Mouse (Mus musculus) liver, embryonic 11.5 days (tissue): ENCODE results near the gene Gtdc1. TPM values are rescaled to one million over a fixed set of nuclear protein-coding genes. Genes with fewer than 3 reads are reported as not detected.

Source experiments
- ATAC-seq: fragments of 200-750 bp; cut with Nextera tagmentation; replicated peaks from 2 replicates; pipeline ENCODE4 v1.8.0; 2017; ENCODE audit warnings: moderate number of reproducible peaks, mild to moderate bottlenecking, moderate TSS enrichment, moderate library complexity; ENCODE audit not compliant: low FRiP score
- DNase-seq: peaks from one replicate; pipeline ENCODE4 v3.0.0-alpha.2; 2017; ENCODE audit warnings: low spot score
- H3K27ac ChIP-seq: fragments of 300-500 bp; sonication (generic); 2 replicates; pipeline ENCODE4 v1.5.1; 2014; ENCODE audit warnings: mild to moderate bottlenecking, low read depth, low read length, control low read depth
- H3K27me3 ChIP-seq: fragments of 300-500 bp; sonication (generic); replicated peaks from 2 replicates; pipeline ENCODE4 v1.6.1; 2014; ENCODE audit warnings: low read length, mixed read lengths; ENCODE audit not compliant: control insufficient read depth, insufficient read depth
- H3K36me3 ChIP-seq: fragments of 300-500 bp; sonication (generic); 2 replicates; pipeline ENCODE4 v1.6.1; 2014; ENCODE audit warnings: mild to moderate bottlenecking, low read length, moderate library complexity, mixed read lengths; ENCODE audit not compliant: control insufficient read depth, insufficient read depth
- H3K4me1 ChIP-seq: fragments of 300-500 bp; sonication (generic); replicated peaks from 2 replicates; pipeline ENCODE4 v1.6.1; 2014; ENCODE audit warnings: low read length, mixed read lengths; ENCODE audit not compliant: control insufficient read depth, insufficient read depth
- H3K4me2 ChIP-seq: fragments of 300-500 bp; sonication (generic); 2 replicates; pipeline ENCODE4 v1.6.1; 2014; ENCODE audit warnings: mild to moderate bottlenecking, control low read depth, moderate library complexity
- H3K4me3 ChIP-seq: fragments of 300-500 bp; sonication (generic); 2 replicates; pipeline ENCODE4 v1.5.1; 2014; ENCODE audit warnings: low read depth, low read length, control low read depth
- H3K9ac ChIP-seq: fragments of 300-500 bp; sonication (generic); 2 replicates; pipeline ENCODE4 v1.6.1; 2014; ENCODE audit warnings: low read depth, low read length, control low read depth
- H3K9me3 ChIP-seq: fragments of 300-500 bp; sonication (generic); 2 replicates; pipeline ENCODE4 v1.6.1; 2016; ENCODE audit warnings: low read length, inconsistent platforms, mixed read lengths; ENCODE audit not compliant: control insufficient read depth
- WGBS: fragments of 180-500 bp; shearing (Covaris S2); extraction: QIAGEN DNeasy Blood & Tissue Kit; methylation state at CpG from one replicate; pipeline ENCODE4 v1.1.7; 2014; 5-methylcytosine and 5-hydroxymethylcytosine counted together
- polyA plus RNA-seq: library from polyadenylated mRNA; unstranded; fragments of >200 nt; fragmentation: Nextera tagmentation; extraction: Ambion mirVana; gene quantifications from 2 replicates; pipeline ENCODE4 v1.2.1, GENCODE M21; 2014

The Gtdc1 gene
- polyA plus RNA-seq, 1 experiment from 2014 or later, result 8.5 TPM

DNA sequence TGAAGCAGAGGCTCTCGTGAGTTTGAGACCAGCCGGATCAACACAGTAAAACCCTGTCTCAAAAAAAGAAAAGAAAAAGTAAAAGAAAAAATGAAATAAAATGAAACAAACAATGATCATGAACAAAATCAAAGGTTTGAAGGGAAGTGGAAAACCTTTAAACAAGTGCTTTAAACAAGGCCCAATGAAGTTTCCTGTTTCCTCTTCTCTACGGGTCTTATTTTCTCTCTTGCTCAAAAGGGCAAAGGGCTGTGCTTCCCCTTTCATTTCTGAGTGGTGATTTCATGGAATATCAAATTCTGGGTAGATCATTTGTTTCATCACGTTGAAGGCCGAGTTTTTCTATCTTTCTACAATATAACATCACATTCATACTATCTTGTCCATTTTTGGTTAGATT is 136.3 kb downstream of the Gtdc1 start:
- Histone ChIP-seq H3K9ac (no peak overlapping the region), H3K4me2 (no peak overlapping the region), H3K27me3 (no peaks in the 10 kb centered on the region), H3K9me3 (no peaks in the 10 kb centered on the region), H3K4me3 (no peak overlapping the region), H3K36me3 (no peaks in the 10 kb centered on the region), H3K4me1 (no peaks in the 10 kb centered on the region), H3K27ac (no peak overlapping the region)
- ATAC-seq (no peak), DNase-seq (no peak)
- 78% methylated on average over 5 of the region's 5 CpGs for WGBS

DNA sequence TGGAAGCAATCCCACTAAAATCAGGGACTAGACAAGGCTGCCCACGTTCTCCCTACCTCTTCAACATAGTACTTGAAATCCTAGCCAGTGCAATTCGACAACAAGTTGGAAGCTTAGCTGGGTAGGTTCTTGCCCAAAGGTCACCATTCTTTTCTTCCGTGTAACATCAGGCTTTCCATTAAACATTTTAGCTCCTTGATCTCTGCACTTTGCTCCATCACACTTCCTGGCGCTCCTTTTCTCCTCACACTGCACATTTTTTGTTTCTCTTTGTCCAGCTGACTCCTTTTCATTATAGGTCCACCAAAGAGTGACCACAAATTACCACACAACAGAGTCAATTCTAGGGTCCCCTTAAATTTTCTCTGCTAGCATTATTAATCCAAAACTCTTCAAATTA is 144.7 kb downstream of the Gtdc1 start:
- Histone ChIP-seq H3K36me3 (no peaks in the 10 kb centered on the region), H3K27ac (no peak overlapping the region), H3K4me2 (no peak overlapping the region), H3K4me1 (no peaks in the 10 kb centered on the region), H3K4me3 (no peak overlapping the region), H3K9me3 (no peaks in the 10 kb centered on the region), H3K9ac (no peak overlapping the region), H3K27me3 (no peaks in the 10 kb centered on the region)
- WGBS, result 94% methylated on average over 4 of the region's 4 CpGs
- ATAC-seq (no peak), DNase-seq (no peak)

DNA sequence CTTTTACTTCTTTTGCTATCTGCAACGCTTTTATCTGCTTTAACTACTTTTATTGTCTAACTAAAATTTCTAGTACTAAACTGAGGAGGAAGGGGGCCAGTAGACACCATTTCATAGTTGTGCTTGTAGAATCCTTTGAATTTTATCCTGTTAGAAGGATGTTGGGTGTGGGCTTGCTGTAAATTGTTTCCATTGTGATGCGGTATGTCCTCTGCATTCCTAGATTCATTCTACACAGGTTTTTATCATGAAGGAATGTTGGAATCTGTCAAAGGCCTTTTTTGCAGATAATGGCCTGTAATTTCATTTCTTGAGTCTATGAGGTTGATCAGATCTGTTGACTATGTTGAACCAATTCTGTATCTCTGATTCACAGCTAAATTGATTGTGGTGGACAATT is 146.5 kb downstream of the Gtdc1 start:
- Histone ChIP-seq H3K4me1 (no peaks in the 10 kb centered on the region), H3K36me3 (no peaks in the 10 kb centered on the region), H3K4me2 (no peak overlapping the region), H3K4me3 (no peak overlapping the region), H3K27me3 (no peaks in the 10 kb centered on the region), H3K9me3 (no peaks in the 10 kb centered on the region), H3K9ac (no peak overlapping the region), H3K27ac (no peak overlapping the region)
- WGBS, result 93% methylated on average over 2 of the region's 2 CpGs
- ATAC-seq, result no peak
- DNase-seq, result no peak

DNA sequence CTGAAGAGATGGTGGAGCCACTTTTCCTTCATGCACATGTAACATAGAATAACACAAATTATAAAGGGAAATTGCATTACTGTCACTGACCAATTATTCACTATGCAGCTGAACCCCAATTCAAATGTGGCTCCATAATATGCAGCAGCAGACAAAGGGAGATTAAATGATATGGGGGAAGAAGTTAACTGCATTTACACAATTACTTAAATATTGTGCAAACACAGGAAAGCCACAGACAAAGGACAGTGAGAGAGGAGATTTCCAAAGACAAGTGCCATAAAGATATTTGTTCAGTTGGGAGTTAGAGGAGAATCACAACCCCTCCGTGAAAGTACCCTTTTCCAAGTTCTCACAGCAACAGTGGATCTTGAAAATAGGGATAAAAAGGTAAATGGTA is 163.6 kb downstream of the Gtdc1 start:
- no peak overlapping the region for H3K4me2 ChIP-seq
- no peak overlapping the region for H3K4me3 ChIP-seq
- no peak overlapping the region for H3K27ac ChIP-seq
- DNase-seq (no peak), ATAC-seq (no peak)
- 81% methylated on average over 1 of the region's 1 CpGs for WGBS
- no peak overlapping the region for H3K9ac ChIP-seq
- H3K27me3 ChIP-seq, result no peaks in the 10 kb centered on the region
- H3K4me1 ChIP-seq, result no peaks in the 10 kb centered on the region
- H3K36me3 ChIP-seq, result no peaks in the 10 kb centered on the region
- no peaks in the 10 kb centered on the region for H3K9me3 ChIP-seq

DNA sequence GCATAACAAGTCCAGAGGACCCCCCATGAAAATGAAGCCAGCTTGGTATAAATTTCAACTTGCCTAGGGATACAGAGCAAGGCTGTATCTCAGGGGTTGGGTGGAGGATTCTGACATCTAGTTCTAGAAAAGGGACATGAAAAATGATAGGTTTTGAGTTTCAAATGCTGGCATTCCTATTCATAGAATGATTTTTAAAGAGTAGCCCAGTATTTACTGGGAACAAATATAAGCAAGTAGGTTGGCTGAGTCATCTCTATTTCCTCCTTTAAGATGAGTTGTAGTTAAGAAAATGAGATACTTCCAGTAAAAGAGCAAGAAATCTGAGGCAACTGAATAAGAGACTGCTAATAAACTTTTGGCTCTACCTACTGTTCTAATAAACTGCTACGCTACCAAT is 190.8 kb downstream of the Gtdc1 start:
- H3K36me3 ChIP-seq, result no peaks in the 10 kb centered on the region
- no peak overlapping the region for H3K4me3 ChIP-seq
- WGBS, result 96% methylated on average over 1 of the region's 1 CpGs
- no peak overlapping the region for H3K4me2 ChIP-seq
- DNase-seq, result no peak
- H3K9me3 ChIP-seq, result no peaks in the 10 kb centered on the region
- no peaks in the 10 kb centered on the region for H3K27me3 ChIP-seq
- no peak overlapping the region for H3K9ac ChIP-seq
- ATAC-seq, result no peak
- no peaks in the 10 kb centered on the region for H3K4me1 ChIP-seq
- H3K27ac ChIP-seq, result no peak overlapping the region

DNA sequence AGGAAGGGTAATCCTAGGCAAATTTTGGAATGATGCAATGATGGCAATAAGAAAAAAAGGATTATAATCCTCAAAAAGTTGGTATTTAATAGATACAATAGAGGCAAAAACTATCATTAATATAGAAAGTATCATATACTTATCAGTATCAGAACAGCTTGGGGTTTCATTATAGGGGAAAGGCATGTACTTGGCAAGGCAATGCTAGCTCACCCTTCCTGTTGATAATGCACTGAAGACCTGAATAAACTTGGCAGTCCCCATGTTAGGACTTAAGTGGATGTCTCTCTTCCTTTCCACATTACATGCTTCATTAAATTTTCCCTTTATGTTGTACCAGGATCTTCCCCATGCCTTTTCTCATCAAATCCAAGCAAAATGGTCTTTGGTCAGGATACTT is 206.0 kb downstream of the Gtdc1 start:
- H3K9me3 ChIP-seq, result no peaks in the 10 kb centered on the region
- no peak for ATAC-seq
- H3K27ac ChIP-seq, result no peak overlapping the region

DNA sequence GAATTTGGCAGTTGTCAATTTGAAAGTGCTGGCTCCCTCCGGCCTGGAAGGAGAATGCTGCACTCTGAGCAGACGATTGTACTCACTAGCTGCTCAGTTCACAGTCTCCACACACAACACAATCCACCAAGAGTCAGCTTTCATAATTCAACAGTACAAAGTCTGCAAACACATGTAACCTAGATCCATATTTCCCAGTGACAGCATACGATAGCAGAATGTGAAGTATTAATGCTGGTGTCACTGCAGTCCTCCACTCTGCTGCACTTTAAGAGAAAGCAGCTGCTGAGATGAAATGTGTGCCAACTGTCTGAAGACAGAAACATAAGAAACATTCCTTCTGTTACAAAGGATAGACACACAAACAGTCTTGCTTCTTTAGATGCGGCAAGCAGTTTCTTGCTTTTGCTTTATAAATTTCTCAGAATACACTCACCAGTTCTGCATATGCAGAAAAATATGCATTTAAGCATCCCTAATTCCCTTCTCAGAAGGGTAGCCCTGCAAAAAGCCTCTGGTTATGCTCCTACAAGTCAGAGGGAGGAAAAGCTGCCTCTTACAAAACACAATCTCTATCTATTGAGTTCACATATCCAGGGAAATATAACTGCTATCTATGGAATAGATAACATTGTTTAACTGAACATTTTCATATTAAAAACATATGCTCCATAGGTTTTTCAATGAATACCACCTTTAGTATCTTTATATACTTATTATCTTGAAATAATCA is 221.4 kb downstream of the Gtdc1 start:
- H3K4me3 ChIP-seq, result no peak overlapping the region
- no peaks in the 10 kb centered on the region for H3K36me3 ChIP-seq
- H3K27ac ChIP-seq, result no peak overlapping the region
- 87% methylated on average over 4 of the region's 4 CpGs for WGBS
- DNase-seq (no peak), ATAC-seq (no peak)
- H3K27me3 ChIP-seq, result no peaks in the 10 kb centered on the region
- no peaks in the 10 kb centered on the region for H3K9me3 ChIP-seq
- no peak overlapping the region for H3K4me2 ChIP-seq
- no peaks in the 10 kb centered on the region for H3K4me1 ChIP-seq
- no peak overlapping the region for H3K9ac ChIP-seq

More for the DNA sequence above, 206.0 kb downstream of the Gtdc1 start:
- Histone ChIP-seq H3K4me1 (no peaks in the 10 kb centered on the region), H3K4me3 (no peak overlapping the region), H3K9ac (no peak overlapping the region), H3K4me2 (no peak overlapping the region), H3K36me3 (no peaks in the 10 kb centered on the region), H3K27me3 (no peaks in the 10 kb centered on the region)
- no peak for DNase-seq

DNA sequence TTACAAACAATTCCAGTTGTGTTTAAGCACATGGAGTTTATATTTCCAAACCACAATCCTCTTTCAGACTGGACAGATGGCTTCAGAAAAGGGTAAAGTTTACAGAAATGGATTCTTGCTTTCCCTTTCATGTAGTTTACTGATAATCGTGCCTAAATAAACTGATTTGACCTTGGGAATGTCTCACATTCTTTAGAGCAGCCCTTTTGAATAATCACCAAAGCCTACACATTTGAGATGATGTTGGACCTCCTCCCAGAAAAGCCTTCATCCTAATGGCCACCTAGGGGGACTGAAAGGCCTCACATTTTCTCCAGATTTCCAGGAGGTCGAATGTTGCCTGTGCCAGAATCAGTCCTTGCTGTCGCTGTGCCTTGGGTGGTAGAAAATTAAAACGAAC is 227.2 kb downstream of the Gtdc1 start:
- Histone ChIP-seq H3K27ac (no peak overlapping the region), H3K36me3 (no peaks in the 10 kb centered on the region), H3K4me2 (no peak overlapping the region), H3K4me3 (no peak overlapping the region), H3K9me3 (no peaks in the 10 kb centered on the region), H3K9ac (no peak overlapping the region), H3K4me1 (no peaks in the 10 kb centered on the region), H3K27me3 (no peaks in the 10 kb centered on the region)
- WGBS, result 73% methylated on average over 4 of the region's 4 CpGs
- ATAC-seq, result no peak
- no peak for DNase-seq

DNA sequence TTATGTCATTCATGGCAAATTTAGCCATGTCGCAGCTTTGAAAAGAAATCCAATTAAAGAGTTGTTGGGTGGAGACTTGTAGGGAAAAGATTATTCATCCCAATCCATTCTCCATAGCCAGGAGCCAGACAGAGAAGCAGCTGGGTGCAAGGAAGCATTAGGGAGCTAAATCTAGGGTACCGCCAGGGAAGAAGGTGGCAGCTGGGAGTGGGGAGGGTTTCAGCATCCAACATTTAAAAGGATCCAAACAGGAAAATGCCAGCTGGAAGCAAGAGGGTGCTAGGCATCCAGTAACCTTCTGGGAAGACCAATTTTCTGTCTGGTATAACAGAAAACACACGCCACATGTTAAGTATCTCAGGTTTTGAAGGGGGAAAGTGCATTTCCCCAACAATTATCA is 231.0 kb downstream of the Gtdc1 start:
- ATAC-seq, result no peak
- Histone ChIP-seq H3K4me3 (no peak overlapping the region), H3K4me2 (no peak overlapping the region), H3K36me3 (no peaks in the 10 kb centered on the region), H3K9me3 (no peaks in the 10 kb centered on the region), H3K27ac (no peak overlapping the region), H3K27me3 (no peaks in the 10 kb centered on the region), H3K4me1 (no peaks in the 10 kb centered on the region), H3K9ac (no peak overlapping the region)
- 74% methylated on average over 3 of the region's 3 CpGs for WGBS
- no peak for DNase-seq
